Mouse (Mus musculus) heart, adult 2 months (tissue): ENCODE measurements around the gene Nfkb2.

Experiments used
- CTCF ChIP-seq: fragments of 200-600 bp; IDR thresholded peaks from 2 replicates; pipeline ENCODE4 v1.8.1; 2022; ENCODE audit warnings: antibody characterized with exemption, mild to moderate bottlenecking, moderate library complexity
- POLR2A ChIP-seq: fragments of 200-500 bp; IDR thresholded peaks from 2 replicates; pipeline ENCODE4 v1.6.1; 2011; ENCODE audit warnings: mild to moderate bottlenecking, low read depth, low read length, control low read depth; ENCODE audit not compliant: insufficient read depth

- TF ChIP-seq CTCF (peak; percentile 96), POLR2A (no peak)
Observed at GRCm38 (mm10) chr19:46308706-46309435, 4.8 kb downstream of the Nfkb2 start.
